Mouse (Mus musculus) midbrain, postnatal 0 days (tissue): Measurements from ENCODE around the gene Cbx3. TPM values are rescaled to one million over a fixed set of nuclear protein-coding genes. Genes with fewer than 3 reads are reported as not detected.

Experiments used
- ATAC-seq: fragments of 200-750 bp; cut with Nextera tagmentation; 2 replicates; pipeline ENCODE4 v1.8.0; 2017; ENCODE audit warnings: moderate number of reproducible peaks, mild to moderate bottlenecking, moderate TSS enrichment, moderate library complexity; ENCODE audit not compliant: low FRiP score
- DNase-seq: peaks from one replicate; pipeline ENCODE4 v3.0.0-alpha.2; 2015; ENCODE audit warnings: low spot score
- H3K27ac ChIP-seq: fragments of 300-500 bp; sonication (generic); 2 replicates; pipeline ENCODE4 v1.5.1; 2014; ENCODE audit warnings: low read depth, mild to moderate bottlenecking, low read length, mixed read lengths
- H3K27me3 ChIP-seq: fragments of 300-500 bp; sonication (generic); 2 replicates; pipeline ENCODE4 v1.6.1; 2014; ENCODE audit warnings: low read length, control low read depth, mixed read lengths; ENCODE audit not compliant: insufficient read depth
- H3K36me3 ChIP-seq: fragments of 300-500 bp; sonication (generic); 2 replicates; pipeline ENCODE4 v1.6.1; 2014; ENCODE audit warnings: low read length, control low read depth, mixed read lengths; ENCODE audit not compliant: insufficient read depth
- H3K4me1 ChIP-seq: fragments of 300-500 bp; sonication (generic); 2 replicates; pipeline ENCODE4 v1.6.1; 2014; ENCODE audit warnings: mild to moderate bottlenecking, control low read depth, antibody characterized with exemption, low read length, mixed read lengths; ENCODE audit not compliant: insufficient read depth
- H3K4me2 ChIP-seq: fragments of 300-500 bp; sonication (generic); 2 replicates; pipeline ENCODE4 v1.6.1; 2014; ENCODE audit warnings: low read depth, mild to moderate bottlenecking, low read length, mixed read lengths; ENCODE audit not compliant: poor library complexity, severe bottlenecking
- H3K4me3 ChIP-seq: fragments of 300-500 bp; sonication (generic); 2 replicates; pipeline ENCODE4 v1.5.1; 2014; ENCODE audit warnings: low read depth, mild to moderate bottlenecking, low read length, moderate library complexity
- H3K9ac ChIP-seq: fragments of 300-500 bp; sonication (generic); replicated peaks from 2 replicates; pipeline ENCODE4 v1.6.1; 2014; ENCODE audit warnings: mild to moderate bottlenecking, low read length, moderate library complexity, mixed read lengths; ENCODE audit not compliant: poor library complexity, severe bottlenecking
- H3K9me3 ChIP-seq: fragments of 300-500 bp; sonication (generic); 2 replicates; pipeline ENCODE4 v1.6.1; 2016; ENCODE audit warnings: low read length, control low read depth
- CTCF ChIP-seq: IDR thresholded peaks from 2 replicates; pipeline ENCODE4 v1.5.1; 2016; ENCODE audit warnings: antibody characterized with exemption, mild to moderate bottlenecking
- WGBS: fragments of 180-500 bp; shearing (Covaris S2); extraction: QIAGEN DNeasy Blood & Tissue Kit; methylation state at CpG from one replicate; pipeline ENCODE4 v1.1.7; 2014; 5-methylcytosine and 5-hydroxymethylcytosine counted together
- polyA plus RNA-seq: library from polyadenylated mRNA; unstranded; fragments of >200 nt; fragmentation: Nextera tagmentation; extraction: Ambion mirVana; gene quantifications from 2 replicates; pipeline ENCODE4 v1.2.1, GENCODE M21; 2015
- total RNA-seq: library from RNA; depleted of rRNA; stranded (reverse); fragments of >200 nt; gene quantifications from 2 replicates; pipeline ENCODE4 v1.2.3, GENCODE M21; 2014

Cbx3 gene
- total and polyA plus RNA-seq, 2 experiments from 2014 or later, result 129 to 535 TPM

DNA sequence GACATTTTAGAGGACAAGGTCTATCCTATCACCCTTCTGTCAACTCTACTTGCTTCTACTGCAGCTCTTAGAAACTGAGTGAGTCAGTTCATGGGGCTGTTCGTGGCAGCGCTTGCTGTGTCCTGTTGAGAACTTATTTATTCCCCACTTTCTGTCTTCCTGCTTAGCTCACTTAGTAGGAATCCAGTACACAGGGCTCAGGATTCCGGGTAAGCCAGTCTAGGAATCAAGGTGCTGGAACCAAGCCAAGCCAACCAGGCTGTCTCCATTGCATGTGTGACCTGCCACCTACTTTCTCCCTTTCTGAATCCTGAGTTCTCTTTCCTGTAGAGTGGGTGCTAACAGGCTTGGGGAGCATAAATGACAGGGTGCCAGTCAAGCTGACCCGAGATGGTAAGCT, 32.5 kb upstream of the Cbx3 start:
- no peak for TF ChIP-seq CTCF
- H3K4me2 ChIP-seq, result no peak overlapping the region

DNA sequence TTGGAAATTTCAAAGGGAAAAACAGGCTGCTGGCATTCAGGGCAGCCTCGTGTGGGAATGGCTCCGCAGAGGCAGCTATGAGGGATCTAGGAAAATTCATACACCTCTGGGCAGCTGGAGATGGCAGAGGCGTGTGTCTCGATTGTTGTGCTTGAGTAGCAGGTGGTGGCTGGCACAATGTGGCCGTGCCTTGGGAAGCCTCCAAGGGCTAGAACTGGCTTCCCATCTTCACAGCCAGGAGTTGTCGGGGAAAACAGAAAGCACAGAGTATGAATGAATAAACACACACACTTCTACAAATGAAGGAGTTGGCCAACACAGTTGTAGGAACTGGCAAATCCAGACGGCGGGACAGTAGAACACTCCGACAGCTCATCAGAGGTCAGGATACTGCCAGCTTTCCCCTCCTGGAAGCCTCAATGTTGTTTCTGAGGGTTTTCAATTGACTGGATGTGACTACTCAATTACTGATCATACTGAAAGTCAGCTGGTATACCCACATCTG, 31.3 kb upstream of the Cbx3 start:
- no peak for ATAC-seq
- DNase-seq, result no peak
- Histone ChIP-seq H3K4me2 (no peak overlapping the region), H3K9ac (no peak overlapping the region), H3K27me3 (no peaks in the 10 kb centered on the region), H3K4me3 (no peak overlapping the region), H3K4me1 (0 out of 2 replicates have a peak, but pooled peaks cover 4% of the 10 kb centered on the region), H3K9me3 (no peaks in the 10 kb centered on the region), H3K36me3 (no peaks in the 10 kb centered on the region), H3K27ac (no peak overlapping the region)
- 81% methylated on average over 9 of the region's 9 CpGs for WGBS
- TF ChIP-seq CTCF, result no peak

More for the DNA sequence above, 32.5 kb upstream of the Cbx3 start:
- H3K36me3 ChIP-seq, result no peaks in the 10 kb centered on the region
- H3K9me3 ChIP-seq, result no peaks in the 10 kb centered on the region
- DNase-seq (no peak), ATAC-seq (no peak)
- no peak overlapping the region for H3K9ac ChIP-seq
- no peak overlapping the region for H3K27ac ChIP-seq
- 78% methylated on average over 4 of the region's 4 CpGs for WGBS
- 0 out of 2 replicates have a peak, but pooled peaks cover 4% of the 10 kb centered on the region for H3K4me1 ChIP-seq
- no peaks in the 10 kb centered on the region for H3K27me3 ChIP-seq
- H3K4me3 ChIP-seq, result no peak overlapping the region

DNA sequence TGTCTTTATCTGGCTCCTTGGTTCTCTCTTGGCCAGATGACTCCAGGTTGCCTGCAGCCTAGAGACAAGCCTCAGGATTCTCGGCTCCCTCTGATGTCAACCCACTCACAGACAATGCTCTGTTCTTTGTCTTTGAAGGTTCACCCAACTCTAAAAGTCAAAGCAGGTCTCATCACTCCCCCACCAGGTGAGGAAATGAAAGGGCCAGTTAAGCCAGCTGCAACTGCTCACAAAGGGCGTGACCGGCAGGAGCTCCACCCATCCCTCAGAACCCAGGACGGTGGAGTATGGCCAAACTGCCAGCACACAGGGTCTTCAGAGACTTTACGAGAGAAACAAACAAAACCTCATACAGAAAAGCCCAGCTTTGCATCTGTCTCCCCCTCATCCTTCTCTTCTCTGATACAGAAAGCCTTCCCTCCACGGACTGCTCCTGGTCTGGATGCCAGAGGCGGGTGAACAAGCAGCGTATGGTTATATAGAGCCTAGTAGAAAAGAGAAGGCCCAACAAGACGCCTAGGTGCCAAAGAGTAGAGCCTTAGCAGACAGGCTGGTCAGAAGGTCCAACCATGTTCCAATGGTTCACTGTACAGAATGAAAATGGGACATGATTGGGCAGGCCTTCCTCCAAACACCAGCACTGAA, 27.8 kb upstream of the Cbx3 start:
- ATAC-seq (no peak), DNase-seq (no peak)
- Histone ChIP-seq H3K27me3 (no peaks in the 10 kb centered on the region), H3K9ac (no peak overlapping the region), H3K9me3 (no peaks in the 10 kb centered on the region), H3K4me3 (no peak overlapping the region), H3K36me3 (no peaks in the 10 kb centered on the region), H3K27ac (no peak overlapping the region), H3K4me1 (no peaks in the 10 kb centered on the region), H3K4me2 (no peak overlapping the region)
- WGBS, result 64% methylated on average over 9 of the region's 9 CpGs
- 0 out of 2 replicates have a peak, but pooled peaks have one; percentile 5 for TF ChIP-seq CTCF

DNA sequence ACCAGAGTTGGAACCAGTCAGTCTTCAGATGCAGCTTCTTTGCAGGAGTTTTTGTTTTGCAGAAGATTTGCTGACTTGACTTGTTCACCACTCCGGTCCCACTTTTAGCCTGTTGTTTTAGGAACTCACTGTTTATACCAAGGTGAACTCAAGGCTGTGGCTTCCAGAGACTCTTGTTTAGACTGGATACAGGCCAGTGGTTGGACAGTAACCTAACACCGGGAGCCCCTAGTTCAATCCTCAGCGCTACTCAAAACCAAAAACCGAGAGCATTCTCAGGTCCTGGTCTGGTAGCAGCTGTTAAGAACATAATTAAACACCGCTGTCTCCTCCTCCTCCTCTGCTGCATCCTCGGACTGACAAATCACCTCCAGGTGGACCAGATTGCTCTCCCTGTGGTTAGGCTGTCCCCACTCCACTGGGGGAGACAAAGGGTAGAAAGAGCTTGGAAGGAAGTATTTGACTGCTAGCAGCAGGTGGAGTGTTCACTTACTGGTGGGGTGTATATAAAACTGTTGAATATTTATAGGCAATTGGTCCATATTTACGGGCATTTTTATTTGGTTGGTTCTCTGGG, 17.1 kb upstream of the Cbx3 start:
- no peak for DNase-seq
- no peak overlapping the region for H3K9ac ChIP-seq
- no peak for TF ChIP-seq CTCF
- no peaks in the 10 kb centered on the region for H3K36me3 ChIP-seq
- H3K4me3 ChIP-seq, result no peak overlapping the region
- H3K4me2 ChIP-seq, result no peak overlapping the region
- WGBS, result 72% methylated on average over 7 of the region's 7 CpGs
- no peak for ATAC-seq
- H3K27ac ChIP-seq, result no peak overlapping the region
- no peaks in the 10 kb centered on the region for H3K27me3 ChIP-seq
- no peaks in the 10 kb centered on the region for H3K4me1 ChIP-seq
- no peaks in the 10 kb centered on the region for H3K9me3 ChIP-seq

DNA sequence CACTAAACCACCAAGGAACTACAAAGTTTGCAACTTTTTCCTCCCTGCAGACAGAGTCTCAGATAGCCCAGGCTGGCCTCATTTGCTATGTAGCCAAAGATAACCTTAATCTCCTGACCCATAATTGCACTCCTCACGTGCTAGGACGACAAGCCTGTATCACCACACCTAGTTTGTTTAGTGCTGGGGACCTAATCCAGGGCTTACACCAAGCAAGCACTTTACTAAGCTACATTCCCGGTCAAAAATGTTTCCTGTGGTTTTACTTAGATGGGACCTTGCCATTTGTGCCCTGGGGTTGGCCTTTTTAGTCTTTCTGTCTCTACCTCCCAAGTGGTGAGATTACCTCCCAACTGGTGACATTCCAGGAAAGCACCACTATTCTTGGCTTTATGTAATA, 15.2 kb upstream of the Cbx3 start:
- H3K9me3 ChIP-seq, result no peaks in the 10 kb centered on the region
- no peak overlapping the region for H3K9ac ChIP-seq
- H3K4me2 ChIP-seq, result no peak overlapping the region
- no peaks in the 10 kb centered on the region for H3K4me1 ChIP-seq
- no peak overlapping the region for H3K4me3 ChIP-seq
- ATAC-seq (no peak), DNase-seq (no peak)
- no peak overlapping the region for H3K27ac ChIP-seq
- TF ChIP-seq CTCF, result no peak
- WGBS, result 65% methylated on average over 3 of the region's 3 CpGs
- no peaks in the 10 kb centered on the region for H3K27me3 ChIP-seq
- H3K36me3 ChIP-seq, result peaks cover 6% of the 10 kb centered on the region; the same call in 1 of the 2 replicates

DNA sequence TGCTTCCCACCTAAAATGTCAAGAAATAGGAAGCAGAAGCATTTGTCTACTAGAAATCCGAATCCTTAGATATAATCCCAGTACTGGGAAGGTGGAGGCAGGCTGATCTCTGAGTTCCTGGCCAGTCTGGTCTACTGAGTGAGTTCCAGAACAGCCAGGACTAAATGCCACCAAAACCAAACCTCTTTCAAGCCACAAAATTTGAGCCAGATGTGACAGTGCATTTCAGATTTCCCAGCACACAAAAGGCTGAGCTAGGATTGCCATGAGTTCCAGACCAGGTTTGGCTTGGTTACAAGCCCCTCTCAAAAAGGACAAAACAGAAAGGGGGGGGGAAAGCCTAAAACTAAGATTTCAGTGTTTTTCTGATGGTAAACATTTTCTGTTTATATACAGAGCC, 14.0 kb upstream of the Cbx3 start:
- 73% methylated on average over 1 of the region's 1 CpGs for WGBS
- TF ChIP-seq CTCF, result no peak
- no peak overlapping the region for H3K4me2 ChIP-seq
- H3K9me3 ChIP-seq, result no peaks in the 10 kb centered on the region
- no peak overlapping the region for H3K9ac ChIP-seq
- no peak overlapping the region for H3K27ac ChIP-seq
- H3K4me1 ChIP-seq, result no peaks in the 10 kb centered on the region
- H3K4me3 ChIP-seq, result no peak overlapping the region
- DNase-seq (no peak), ATAC-seq (no peak)
- no peaks in the 10 kb centered on the region for H3K27me3 ChIP-seq
- peaks cover 15% of the 10 kb centered on the region for H3K36me3 ChIP-seq
